Mouse (Mus musculus) forelimb bud, embryonic 11.5 days (tissue): ENCODE measurements at regions not wholly inside any gene's neighbourhood (a gene's known extent, or its start where the extent isn't known, plus 50 kb on each side); places are given as distances from the start of the nearest gene placed in this dataset.

Experiments used
- DNase-seq: peaks from one replicate; pipeline ENCODE4 v3.0.0-alpha.2; 2012; ENCODE audit warnings: low read depth, low spot score

DNA sequence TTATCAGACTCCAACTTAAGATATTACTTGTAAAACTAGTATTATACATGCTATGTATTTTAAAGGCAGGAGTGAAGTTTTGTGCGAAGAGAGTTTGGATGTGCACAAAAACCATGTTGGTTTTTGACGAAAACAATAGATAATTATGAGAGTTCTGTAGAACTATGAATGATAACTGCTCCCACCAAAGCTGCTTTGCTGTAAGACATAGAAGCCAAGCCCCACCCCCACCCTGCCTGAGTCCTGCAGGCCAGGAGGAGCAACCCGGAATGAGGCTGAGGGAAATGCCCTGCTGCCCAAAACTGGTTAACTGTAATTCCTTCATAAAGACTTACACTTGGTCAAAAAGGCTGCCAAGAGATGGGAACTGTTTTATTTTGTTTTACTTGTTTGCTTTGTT is 175.8 kb downstream of the Efnb2 start:
- no peak for DNase-seq

- no peak for DNase-seq
Observed at GRCm38 (mm10) chr8:8484546-8484945, 176.5 kb downstream of the Efnb2 start.

DNA sequence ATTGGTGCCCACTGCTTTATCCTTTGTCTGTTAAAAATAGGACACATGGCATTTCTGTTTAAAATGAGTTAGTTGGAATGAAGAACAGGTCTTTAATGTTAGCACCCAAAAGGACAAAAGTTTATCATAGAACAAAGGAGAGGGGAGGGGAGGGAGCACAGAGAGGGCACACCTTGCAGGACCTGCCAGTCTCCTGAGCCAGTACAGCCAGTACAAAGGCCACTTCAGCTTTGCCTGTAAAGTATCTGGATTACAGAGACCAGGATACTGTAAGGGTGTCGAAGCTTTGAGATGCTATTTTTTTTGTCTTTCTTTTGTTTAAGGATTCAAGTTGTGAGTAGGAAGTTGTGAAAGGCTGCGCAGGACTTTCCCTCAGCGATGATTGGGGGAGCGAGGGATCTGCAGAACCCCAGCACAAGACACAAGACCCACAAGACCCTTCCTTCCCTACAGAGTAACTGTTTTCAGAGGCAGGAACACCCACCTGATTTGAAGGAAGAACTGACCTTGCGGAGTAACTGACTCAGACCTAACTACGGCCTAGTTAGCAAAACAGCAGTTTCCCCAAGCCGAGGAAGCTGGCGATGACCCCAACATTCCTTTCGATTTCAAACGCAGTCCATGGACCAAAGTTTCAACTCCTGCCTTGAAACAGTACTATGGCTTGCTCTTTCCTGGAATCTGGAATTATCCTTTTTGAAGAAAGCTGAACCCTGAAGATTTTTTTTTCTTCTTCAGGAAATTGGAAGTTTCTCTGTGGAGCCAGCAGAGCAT is 178.1 kb downstream of the Efnb2 start:
- DNase-seq, result no peak

DNA sequence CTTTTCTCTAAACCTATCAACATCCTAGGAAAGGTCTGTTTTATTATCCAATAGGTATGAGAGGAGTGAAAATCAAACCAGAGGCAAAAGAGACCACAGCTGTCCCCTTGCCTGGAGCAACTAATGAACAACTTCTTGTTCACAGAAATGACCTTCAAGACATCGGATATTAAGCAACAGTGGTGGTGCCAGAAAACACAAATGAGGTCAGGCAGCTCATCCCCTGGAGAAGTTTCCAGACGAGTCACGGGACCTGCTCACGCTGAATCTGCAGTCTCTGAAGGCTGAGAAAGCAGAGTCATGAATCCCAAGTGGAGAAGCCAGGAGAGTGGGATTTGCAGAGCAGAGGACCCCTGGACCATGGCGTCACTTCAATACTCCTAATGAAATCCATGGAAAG is 183.6 kb downstream of the Efnb2 start:
- no peak for DNase-seq

GRCm38 (mm10) chr8:8468552-8468951 is 192.5 kb downstream of the Efnb2 start:
- no peak for DNase-seq

DNA sequence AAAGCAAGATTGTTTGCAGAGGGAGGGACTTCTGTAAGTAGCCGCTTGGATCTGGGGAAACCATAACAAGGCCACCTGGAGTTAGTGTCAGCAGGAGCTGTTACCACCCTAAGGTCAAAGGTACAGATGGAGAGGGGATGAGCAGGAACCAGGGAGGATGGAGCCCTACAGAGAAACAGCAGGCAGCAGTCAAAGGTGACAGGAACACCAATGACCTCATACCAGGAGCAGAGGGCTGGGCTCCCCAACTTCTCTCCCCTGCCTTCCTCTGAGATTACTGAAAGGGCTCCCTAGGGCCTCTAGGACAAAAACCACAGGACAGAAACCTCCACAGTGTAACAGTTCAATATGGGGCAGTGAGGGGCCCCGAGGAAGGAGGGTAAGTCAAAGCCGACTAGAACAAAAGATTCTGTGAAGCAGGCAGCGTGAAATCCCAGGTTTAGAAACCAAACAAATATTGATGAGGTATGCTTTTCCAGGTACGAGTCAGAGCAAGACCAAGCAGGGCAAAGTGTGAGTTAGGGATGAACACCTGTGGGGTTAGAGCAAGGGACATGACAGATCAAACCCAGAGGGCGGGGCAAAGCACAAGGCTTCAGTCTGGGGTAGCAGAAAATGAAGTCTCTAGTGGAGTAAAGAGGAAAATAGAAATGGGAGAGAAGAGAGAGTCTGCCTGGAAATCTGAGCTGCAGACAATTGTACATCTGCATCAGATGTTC is 194.4 kb downstream of the Efnb2 start:
- DNase-seq, result no peak

DNA sequence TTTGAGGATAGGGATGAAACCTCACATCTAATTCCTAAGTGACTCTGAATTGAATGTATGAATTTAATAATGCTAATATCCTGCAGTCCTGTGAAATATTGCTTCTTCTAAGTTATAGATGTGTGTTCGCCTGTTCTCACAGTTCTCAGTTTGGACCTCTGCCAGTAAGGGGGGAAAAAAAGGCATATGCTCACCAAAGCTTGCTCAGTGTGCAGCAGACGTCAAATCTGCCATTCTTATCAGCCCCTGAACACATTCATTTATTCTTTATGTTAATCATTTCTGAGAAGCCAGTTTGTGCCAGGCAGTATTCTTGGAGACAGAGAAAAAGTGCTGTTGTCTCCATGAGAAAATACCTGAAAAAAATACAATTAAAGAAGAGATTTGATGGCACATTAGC is 198.6 kb downstream of the Efnb2 start:
- no peak for DNase-seq

DNA sequence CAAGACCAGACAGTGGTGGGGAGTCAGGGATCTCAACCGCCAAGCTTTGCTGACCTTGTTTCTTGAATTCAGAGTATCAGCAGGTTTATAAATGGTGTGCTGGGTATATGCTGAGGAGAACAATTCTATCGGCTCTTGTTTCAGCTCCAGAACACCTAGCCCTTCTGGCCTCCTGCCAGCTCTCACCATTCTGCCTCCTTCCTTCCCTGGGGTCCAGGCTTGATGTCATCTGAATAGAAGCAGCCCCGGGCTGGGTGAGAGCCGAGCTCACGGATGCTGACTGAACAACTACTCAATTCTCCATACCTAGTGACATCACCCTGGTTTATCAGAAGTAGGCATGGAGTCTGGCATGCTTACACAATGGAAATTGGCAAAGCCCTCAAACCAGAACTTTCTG is 203.5 kb downstream of the Efnb2 start:
- no peak for DNase-seq

DNA sequence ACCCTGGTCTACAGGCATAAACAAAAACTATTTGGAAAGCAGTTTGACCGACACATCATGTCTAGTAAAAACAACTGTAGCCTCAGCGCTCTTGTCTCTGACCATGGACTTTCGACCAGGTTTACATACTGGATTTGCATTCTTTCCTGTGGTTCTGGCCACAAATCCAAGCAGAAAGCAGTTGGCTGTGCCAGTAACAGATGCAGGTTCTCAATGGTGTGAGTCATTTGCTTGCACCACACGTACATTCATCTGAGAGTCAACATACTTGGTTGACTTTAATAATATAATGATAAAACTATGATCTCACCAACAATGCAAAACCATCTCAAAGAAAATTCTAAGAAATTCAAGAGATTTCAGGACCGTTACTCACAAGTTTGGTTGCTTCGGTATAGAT is 207.1 kb downstream of the Efnb2 start:
- DNase-seq, result no peak

DNA sequence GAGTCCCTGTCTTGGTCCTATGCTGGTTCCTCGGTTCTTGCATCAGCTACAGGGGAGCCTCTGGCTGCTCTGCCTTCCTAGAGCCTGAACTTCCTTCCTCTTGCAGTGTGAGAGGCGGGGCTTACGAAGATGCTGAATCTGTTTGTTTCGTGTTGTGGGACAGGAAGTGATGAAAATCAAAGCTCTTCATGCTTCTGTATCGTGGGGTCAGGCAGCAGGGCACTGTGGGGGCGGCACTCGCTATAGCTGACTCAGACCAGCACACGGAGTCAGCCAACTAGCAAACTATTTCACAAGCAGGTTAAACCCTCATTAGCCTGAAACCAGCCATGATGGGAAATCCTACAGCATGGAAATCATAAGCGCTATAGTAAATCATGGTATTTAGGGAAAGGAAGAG is 208.8 kb downstream of the Efnb2 start:
- no peak for DNase-seq

DNA sequence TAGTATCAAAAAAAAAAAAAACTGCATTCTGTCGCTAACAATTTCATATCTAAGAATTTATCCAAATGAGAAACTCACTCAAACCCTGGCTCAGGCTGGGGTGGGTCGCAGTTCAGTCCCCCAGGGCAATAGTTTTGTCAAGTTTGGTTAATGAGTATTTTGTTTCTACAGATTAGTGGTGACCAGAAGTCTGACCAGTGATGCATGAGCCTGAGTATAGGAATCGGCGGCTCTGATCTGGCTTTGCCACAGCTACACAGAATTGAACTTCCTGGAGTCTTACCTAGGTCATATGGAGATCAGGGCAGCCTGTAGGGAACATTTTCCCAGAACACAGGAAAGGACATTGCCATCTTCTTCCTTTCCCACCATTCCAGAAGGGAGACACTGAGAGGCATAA is 212.1 kb downstream of the Efnb2 start:
- DNase-seq, result no peak

DNA sequence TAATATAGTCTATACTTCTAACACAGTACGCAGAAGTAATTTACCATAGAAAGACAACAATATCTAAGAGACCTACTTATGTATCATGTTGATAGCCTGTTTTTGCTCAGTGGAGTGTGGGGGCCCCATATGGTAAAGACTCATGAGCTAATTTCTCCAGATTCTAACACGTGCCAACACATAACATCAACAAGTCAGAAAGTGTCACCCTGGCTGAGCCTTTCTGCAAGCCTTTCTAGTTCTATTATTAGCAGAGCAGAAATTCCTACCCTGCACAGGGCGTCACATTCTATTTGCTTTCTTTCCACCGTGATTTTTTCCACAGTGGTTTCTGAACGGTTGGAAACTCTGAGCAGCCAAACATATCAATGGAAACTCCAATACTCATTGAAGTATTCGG is 219.5 kb downstream of the Efnb2 start:
- DNase-seq, result no peak

DNA sequence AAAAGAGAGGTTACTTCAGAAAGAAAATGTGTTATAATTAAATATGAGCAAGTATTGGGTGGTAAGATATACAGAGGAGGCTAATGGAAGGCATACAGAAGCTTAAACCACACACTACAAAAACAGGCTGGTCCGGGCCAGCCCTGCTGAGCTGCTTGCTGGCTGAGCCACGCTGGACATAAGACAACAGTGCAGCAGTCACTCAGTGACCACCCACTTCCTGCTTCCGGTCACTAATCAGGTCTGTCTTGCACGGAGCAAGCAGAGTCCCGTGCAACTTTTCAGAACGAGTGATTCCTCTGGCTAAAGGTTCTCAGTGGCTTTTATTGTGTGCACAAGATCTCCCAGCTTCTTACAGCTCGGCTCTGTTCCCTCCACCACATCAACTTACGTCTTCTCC is 220.1 kb downstream of the Efnb2 start:
- no peak for DNase-seq

DNA sequence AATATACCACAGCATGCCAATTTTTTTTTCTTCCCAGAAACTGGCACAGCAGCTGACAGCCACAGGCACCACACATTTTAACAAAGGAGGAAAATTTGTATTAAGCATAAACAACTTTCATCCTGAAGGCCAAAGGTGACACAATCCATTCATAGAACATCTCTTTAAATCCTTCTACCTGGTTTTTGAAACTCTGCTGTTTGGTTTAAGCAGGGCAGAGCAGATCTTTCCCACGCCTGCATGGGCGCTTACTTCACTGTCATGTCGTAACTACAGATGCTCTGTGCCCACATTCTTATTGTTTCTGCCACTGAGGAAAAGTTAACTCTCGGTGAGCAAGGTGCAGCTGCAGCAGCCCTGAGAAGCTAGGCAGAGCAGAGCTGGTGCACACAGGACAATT is 234.8 kb downstream of the Efnb2 start:
- no peak for DNase-seq

DNA sequence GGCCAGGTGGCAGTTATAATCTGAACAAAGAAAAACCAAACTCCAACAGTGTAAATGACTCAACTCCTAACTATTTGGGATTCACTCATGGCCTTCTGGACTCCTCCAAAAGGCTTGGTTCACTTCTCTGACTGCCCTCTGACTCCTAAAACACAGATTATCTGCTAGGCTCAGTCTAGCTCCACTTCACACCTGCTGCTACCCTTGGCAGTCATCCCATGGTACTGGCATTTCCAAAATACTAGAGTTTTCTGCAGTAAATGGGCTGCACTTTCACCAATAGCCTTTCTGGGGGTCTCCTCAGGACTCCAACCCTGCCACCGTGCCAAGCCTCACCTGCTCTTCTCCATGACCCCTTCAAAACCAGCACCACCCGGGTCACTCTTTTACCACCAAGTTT is 237.6 kb downstream of the Efnb2 start:
- DNase-seq, result no peak

- no peak for DNase-seq
Observed at GRCm38 (mm10) chr8:8421713-8422112, 239.3 kb downstream of the Efnb2 start.

DNA sequence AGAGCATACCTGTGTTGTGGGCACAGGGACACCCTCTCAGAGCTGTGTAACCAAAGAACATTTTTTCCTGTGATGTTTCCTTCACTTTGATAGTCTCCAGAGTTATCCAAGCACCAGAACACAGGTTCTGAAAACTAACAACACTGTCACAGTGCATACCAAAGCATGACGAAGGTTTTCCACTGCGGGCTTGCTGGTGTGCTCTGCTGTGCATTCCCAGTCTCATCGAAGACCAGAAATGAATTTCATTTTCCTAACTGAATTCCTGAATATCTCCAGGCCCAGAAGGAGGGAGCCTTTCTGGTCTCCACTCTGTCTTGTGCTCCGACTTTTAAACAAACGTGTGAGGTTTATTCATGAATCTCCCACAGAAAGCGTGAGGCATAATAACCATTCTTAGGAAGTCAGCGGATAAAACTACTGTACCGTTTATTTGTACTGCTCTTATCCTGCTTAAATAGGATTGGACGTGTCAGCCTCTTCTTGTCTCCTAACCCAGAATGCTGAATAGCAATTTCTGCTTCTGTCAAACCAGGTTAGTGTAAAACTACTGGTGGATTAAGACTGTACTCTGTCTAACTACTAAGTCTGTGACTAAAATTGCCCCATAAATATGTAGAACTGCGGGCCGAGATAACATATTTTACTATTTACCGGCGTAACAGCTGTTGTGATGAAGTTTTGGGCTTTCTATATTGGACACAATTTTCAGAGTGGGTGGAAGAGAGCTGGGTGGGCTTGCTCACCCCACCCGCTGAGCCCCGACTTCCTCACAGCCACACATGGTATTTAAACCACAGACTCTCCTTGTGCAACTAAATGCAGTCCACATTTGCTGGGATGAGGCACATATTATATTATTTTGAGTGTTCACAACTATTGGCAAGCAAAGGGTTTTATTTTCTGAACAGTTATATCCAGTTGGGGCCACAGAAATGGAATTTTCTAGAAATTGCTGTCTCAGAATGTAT is 241.4 kb downstream of the Efnb2 start:
- DNase-seq, result no peak

GRCm38 (mm10) chr8:8418929-8419328 is 242.1 kb downstream of the Efnb2 start:
- DNase-seq, result no peak

DNA sequence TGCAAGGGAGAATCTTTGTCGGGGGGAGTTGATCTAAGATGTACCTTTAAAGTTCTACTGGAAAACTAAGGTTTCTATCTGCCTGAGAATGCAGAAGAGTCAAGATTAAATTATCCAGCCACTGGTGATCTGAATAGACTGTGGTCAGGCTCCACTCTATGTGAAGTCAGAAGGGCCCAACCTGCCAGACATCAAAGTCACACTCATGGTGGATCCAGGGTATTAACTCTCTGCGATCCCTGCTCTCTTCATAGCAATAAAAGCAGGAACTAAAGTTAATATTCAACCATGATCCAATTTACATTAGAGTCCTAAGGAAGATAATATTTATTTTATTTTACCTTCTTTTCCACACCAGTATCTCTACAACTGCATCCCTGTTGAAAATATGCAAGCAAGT is 242.5 kb downstream of the Efnb2 start:
- DNase-seq, result no peak

GRCm38 (mm10) chr8:8416092-8416701 is 244.8 kb downstream of the Efnb2 start:
- no peak for DNase-seq

DNA sequence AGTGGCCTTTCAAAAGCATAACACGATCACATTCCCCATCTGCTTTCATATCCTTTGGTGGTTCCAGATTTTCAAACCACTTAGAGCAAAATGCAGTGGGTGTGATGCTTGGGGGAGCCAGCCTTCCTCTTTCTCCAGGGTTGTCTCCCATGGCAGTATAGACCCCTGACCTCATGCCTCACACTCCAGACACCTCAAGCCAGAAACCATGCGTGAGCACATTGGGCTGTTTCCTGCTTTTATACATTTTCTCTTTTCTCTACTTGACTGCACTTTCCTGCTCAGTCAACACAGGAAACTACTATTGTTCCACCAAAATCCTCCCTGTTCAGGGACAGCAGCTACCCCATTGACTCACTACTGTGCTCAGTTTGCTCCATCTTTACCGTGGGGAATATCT is 253.7 kb downstream of the Efnb2 start:
- DNase-seq, result no peak

GRCm38 (mm10) chr8:8403410-8403809 is 257.6 kb downstream of the Efnb2 start:
- DNase-seq, result no peak
